Mouse (Mus musculus): Measurements from ENCODE around the gene Lrrc10.

GRCm38 (mm10) chr10:117078284-117078683 is 33.1 kb downstream of the Lrrc10 start:
- TF ChIP-seq CTCF (IDR thresholded peaks at IDR 0.05; ENCODE audit: borderline replicate concordance, insufficient read depth, low read length) (peak; percentile 76; the same call in 1 of the 2 replicates), POLR2A (IDR thresholded peaks at IDR 0.05; ENCODE audit: low read depth, low read length) (no peak)

All from embryonic fibroblast, embryonic 13.5 days (primary cell).